Mouse (Mus musculus) effector memory CD4-positive, alpha-beta T cell, adult 7 months (primary cell): ENCODE results near the gene Abca12. TPM values are rescaled to one million over a fixed set of nuclear protein-coding genes. Genes with fewer than 3 reads are reported as not detected.

Experiments
- polyA plus RNA-seq: library from polyadenylated mRNA; unstranded; fragments of 100-300 nt; shearing (Covaris generic); gene quantifications from one replicate; pipeline ENCODE4 v1.2.1, GENCODE M21; 2017

Gene Abca12
- 0.60 TPM for polyA plus RNA-seq

GRCm38 (mm10) chr1:71414810-71415209 is at the start of gene Abca12:
Abca12 (minus strand) TSS chr1:71414910.

Other genes starting within 250 kb of the Abca12 start
- 14.7 TPM for gene Atic, start 142.2 kb upstream of the Abca12 start, polyA plus RNA-seq
- 0.56 TPM for gene Fn1, start 238.3 kb upstream of the Abca12 start, polyA plus RNA-seq